Mouse (Mus musculus): ENCODE results near the gene Sp1.

The Sp1 gene

DNA sequence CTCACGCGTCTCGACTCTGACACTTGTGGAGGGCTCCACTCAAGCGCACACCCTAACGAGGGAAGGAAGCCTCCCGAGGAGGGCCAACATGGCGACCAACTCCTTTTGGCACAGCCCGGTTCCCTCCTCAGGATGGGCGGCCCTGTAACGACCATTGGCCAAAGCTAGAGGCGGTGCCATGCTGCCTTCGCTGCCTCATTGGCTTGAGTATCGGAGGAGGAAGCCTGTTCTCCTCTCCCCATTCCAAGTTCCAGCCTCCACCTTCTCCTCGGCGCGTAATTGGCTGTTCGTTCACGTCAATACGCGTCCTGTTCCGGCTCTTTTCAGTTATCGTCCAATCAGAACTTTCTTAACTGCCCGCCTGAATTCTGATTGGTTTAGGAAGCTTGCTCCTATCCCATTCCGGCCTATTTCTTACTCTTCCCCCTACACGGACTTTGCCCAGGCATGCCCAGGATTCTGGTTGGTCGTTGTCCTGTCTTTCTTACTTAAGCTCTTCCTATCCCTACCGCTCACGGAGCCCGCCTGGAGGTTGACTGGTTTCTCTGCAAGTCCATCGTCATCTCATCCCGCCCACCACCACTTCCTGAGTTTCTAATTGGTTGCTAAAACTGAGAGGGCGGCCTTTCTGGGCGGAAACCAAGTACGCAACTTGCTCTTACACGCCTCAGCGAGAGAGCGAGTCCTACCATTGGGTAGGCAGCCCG is at the start of gene Sp1:
Gene Sp1, plus strand, starts transcription at position 655 of the 707 bp plus-strand sequence.
- peak; percentile 100 for DNase-seq

DNA sequence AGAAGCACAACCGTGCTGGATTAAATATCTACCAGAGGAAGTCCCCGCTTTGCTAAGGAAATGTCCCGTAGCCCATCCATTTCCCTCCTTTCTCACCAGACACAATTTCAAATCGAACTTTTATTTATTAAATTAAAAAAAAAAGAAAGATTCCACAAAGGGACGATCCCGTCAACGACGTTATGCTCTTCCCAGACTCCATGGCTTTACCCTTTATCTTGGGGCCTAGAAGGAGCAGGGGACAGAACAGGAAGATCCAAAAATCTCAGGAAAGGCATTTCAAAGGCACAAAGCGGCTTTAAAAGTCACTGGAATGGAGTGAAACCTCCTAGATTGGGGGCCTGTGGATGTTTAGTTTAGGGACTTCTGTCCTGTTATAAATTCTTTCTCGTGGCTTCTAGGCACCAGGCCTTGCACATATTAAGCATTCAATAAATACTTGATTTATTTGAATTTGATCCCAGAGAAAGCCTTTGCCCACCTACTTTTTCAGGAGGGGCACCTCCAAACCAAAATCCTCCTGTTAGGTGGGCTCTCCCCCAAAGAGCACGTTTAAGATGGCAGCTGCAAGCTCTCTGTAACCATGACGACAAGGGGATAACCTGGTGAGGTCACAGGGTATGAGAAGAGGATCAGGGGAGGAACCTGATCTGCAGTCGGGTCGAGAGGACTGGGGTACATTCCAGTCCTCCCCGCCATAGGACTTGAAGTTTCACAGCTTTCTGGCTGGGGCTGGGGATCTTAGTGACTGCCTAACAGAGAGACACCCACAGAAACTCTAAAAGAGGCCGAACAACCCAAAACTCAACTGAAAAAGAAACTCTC is 49.2 kb upstream of the Sp1 start:
- DNase-seq: no peak

DNA sequence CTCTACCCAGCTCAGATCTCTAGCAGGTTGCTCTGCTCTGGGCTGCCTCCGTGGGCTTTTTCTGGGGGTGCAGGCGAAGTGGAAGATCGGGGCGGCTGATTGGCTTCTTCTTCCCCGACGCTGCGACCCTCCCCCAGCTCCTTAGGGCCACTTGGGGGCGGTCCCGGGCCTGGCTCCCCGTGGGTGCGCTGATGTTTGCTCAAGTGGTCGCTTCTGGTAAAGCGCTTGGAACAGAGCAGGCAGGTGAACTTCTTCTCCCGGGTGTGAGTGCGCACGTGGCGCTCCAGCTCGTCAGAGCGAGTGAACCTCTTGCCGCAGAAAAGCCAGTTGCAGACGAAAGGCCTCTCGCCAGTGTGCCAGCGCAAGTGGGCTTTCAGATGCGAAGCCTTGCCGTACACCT is 47.8 kb upstream of the Sp1 start:
- DNase-seq: peak; percentile 69

DNA sequence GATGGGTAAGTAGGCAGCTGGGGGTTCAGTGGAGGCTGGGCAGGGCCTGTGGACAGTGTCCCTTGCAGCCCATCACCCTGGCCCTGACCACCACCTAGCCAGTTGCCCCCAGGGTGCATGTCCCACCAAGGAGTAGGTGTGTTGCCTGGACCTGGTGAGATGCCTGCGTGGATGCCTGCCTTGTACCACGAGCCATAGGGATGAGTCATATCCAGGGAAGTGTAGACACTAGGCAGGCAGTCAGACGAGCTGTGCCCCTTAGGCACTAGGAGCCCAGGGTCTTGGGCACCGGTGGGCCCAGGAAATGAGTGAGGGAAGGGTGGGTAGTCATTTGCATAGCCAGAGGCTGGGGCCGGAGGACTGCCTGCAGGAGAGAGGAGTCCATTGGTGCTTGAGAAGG is 47.1 kb upstream of the Sp1 start:
- no peak for DNase-seq

- peak; percentile 14 for DNase-seq
Measured at GRCm38 (mm10) chr15:102362648-102363047, 43.3 kb upstream of the Sp1 start.

GRCm38 (mm10) chr15:102364678-102365077 is 41.3 kb upstream of the Sp1 start:
- no peak for DNase-seq

GRCm38 (mm10) chr15:102366238-102366637 is 39.7 kb upstream of the Sp1 start:
- DNase-seq: no peak

DNA sequence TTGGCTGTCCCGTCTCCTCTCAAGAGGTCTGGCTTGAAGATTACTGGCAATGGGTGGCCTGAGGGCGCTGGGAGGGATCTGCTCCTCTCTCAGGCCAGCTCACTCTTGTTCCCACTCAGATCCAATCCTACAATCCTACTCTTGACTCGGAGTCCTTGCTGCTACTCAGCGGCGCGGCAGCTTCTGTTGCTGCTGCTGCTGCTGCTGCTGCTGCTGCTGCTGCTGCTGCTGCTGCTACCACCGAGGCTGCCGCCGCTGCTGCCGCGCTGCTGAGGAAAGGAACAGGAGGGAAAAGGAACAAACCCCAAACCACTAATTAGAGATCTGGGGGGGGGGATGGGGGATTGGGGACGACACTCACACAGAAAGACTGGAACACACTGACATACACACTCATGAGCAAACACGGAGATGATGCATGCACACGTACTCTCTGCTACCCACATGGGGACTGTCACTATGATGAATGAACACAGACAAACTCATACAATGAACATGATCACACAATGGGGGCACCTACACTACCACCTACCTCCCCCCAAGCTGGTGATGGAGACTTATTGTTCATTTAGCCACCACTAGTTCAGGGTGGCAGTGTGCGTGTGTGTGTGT is 39.1 kb upstream of the Sp1 start, which contains the start of gene Sp7:
Gene Sp7, minus strand, starts transcription at position 450 of the 612 bp plus-strand sequence.
- DNase-seq: peak; percentile 59

- no peak for DNase-seq
Measured at GRCm38 (mm10) chr15:102369972-102370371, 36.0 kb upstream of the Sp1 start.

GRCm38 (mm10) chr15:102370727-102371126 is 35.2 kb upstream of the Sp1 start:
- DNase-seq: no peak

GRCm38 (mm10) chr15:102376453-102377162 is 29.3 kb upstream of the Sp1 start:
- DNase-seq: peak; percentile 66

DNA sequence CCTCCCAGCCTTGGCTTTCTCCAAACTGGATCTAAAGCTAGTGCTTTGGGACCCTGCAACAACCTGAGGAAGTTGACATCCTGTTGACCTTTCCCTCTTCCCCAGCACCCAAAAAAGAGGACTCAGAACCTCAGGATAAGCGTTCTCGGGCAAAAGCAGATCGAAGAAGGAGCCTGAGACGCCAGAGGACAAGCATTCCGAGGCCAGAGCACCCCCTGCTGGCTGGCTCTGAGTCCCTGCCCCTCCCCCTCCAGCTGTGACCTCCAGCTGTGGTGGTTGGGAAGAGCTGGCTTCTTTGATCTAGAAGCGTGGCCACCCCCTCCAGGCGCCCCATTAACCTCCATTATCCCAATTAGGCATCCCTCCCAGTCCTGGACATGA is 28.8 kb upstream of the Sp1 start:
- DNase-seq: peak; percentile 89

GRCm38 (mm10) chr15:102377810-102378262 is 28.1 kb upstream of the Sp1 start:
- no peak for DNase-seq

DNA sequence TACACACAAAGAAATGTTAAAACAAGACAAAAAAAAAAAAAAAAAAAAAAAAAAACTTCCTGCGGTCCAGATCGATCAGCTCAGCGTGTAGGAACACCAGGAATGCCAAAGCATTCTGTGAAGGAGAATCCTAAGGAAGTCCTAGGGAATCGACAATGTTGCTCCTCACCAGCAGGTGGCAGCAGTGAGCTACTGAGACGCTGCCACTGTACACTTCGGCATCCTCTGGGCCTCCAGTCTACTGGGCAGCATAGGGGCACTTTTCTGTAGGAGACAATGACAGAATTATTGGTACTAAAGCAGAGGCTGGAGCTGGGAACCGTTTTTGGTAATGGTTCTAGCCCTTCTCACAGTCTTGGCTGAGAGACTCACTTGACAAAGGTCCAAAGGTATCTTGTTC is 24.4 kb upstream of the Sp1 start:
- peak; percentile 87 for DNase-seq

DNA sequence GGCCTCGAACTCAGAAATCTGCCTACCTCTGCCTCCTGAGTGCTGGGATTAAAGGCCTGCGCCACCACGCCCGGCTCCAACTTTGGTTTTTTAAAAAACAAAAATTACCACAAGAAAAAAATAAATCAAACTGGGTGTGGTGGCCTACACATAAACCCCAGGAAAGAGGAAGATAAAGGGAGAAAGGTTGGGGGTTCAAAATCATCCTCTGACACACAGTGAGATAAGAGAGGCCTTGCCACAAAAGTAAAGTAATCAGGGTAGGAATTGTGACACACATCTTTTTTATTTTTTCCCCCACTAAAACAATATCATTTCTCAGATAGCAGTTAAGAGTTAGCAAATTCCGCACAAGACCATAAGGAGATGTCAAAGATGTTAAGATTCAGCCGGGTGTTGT is 22.3 kb upstream of the Sp1 start:
- no peak for DNase-seq

DNA sequence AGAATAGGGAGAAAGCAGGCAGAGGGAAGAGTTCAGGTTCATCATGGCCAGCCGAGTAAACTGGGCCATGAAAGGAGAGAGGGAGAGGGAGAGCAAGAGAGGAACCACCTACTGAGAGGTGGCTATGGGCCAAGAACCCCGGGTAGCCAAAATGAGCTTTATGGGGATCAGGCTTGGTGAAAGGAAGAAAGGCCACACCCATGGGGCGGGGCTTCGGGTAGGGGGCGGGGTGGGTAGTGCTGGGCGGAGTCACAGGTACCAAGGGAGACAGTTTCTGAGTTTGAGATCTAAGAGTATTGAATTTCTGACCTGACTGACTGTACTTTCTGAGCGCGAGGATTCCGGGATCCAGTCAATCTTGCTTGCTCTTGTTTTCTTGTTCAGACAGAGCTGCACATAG is 19.3 kb upstream of the Sp1 start:
- no peak for DNase-seq

DNA sequence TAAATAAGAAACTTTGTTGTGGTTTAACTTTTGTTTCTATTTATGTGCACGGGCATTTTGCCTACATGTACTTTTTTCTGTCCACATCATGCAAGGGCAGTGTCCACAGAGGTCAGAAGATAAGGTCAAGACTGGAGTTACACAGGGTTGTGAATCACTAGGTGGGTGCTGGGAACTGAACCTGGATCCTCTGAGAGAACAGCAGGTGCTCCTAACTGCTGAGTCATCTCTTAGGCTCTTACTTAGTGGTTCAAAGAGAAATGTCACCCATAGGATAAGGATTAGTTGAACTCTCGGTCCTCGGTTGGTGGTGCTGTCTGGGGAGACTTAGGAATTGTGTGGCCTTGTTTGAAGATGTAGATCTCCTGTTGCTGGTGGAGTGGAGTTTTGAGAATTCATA is 17.0 kb upstream of the Sp1 start:
- DNase-seq: no peak

DNA sequence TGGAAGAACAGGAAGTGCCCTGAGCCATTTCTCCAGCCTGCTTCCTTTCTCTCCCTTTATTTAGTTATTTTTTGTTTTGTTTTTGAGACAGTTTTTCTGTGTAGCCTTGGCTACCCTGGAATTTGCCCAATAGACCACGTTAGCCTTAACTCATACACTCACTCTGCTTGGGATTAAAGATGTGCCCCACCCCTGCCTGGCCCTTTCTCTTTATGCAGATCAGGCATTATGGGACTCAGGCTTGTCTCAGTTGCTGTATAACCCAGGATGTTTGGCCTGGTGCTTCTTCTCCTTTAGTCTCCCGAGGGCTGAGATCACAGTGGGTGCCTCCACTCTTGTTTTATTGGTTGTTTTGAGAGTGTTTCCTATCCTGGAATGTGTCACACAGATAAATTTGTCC is 13.4 kb upstream of the Sp1 start:
- DNase-seq: no peak

DNA sequence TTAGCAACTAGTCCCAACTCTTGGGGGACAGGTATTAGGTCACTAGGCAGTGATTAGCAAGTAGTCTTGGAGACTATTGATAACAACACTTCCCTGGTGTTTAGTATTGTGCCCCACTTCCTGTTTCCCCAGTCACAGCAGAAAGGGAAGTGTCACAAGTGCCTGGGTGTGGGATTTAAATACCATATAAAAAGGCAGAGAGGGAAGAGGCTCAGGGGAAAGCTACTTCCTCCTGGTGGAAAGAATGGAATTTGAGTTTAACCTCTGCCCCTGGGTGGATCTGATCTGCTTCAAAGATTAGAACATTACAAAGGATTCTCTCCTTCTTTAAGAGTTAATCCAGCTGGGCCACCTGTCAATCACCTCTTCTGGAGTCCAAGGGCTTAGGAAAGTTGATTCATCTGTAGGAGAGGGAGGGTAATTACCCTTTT is 12.3 kb upstream of the Sp1 start:
- peak; percentile 75 for DNase-seq

DNA sequence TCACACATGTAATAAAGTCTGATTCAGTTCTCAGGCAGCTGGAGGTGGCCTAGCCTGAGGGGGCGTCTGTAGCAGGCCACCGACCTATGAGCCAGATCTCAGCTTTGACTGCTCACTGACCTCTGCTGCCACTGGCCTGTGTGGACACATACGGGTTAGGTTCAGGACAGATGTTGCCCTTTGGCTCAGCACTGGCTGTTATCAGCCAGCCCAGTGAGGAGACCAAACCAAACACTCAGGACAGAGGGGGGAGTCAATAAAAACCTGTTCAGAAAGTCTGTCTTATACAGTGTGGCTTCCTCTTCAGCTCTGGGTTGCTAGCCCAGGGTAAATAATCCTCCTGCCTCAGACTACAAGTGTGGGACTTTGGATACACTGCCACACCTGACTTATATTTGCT is 10.9 kb upstream of the Sp1 start:
- no peak for DNase-seq

- DNase-seq: no peak
Measured at GRCm38 (mm10) chr15:102398629-102399028, 7.3 kb upstream of the Sp1 start.

DNA sequence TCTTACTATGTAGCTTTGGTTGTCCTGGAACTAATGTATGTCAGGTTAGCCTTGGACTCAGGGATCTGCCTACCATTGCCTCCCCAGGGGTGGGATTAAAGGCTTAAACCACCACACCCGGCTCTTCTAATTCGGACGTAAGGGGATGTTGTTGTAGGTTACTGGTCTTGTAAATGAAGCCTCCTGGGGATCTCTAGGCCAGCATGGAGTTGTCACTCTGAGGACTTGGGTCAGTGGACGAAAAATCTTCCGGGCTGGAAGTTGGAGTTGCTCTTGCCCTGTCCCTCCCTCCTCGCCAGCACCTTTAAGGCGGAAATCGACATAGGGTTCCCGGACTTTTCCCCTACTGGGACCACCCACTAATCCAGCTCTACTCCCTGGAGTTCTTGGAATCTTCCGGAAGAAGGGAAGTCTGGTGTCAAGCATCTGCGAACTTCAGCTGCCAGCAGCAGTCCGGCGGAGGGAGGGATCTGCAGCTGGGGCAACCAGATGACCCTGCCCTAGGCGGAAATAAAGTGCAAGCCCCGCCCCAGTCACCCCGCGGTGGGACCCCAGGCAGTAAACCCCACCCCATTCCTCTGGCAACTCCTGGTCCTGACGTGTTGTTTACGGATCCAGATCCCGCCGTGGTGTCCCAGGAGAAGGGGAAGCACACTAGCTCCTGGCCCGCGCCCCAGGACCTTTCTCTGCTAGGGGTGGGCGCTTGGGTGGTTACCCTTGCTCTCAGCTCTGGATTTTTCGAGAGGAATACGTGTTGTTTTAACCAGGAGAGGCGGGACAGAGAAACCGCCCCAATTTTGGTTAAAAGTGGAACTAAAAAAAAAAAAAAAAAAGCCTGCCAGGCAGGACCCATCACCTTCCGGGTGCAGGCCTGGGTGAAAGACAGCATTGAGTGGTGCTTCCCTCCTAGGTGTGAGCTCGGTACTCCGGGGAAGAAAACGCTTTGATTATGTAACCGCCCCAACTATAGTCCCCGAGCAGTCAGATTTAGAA is 6.4 kb upstream of the Sp1 start:
- DNase-seq: peak; percentile 84
